Mouse (Mus musculus): ENCODE measurements around the gene Rasgrp2. TPM values are rescaled to one million over a fixed set of nuclear protein-coding genes. Genes with fewer than 3 reads are reported as not detected.

The Rasgrp2 gene
- polyA plus RNA-seq, 1 experiment from 2014 or later, result 24.5 TPM

GRCm38 (mm10) chr19:6448752-6449151 lies 49.6 kb downstream of the Rasgrp2 start:
- WGBS, result 47% methylated on average over 5 of the region's 5 CpGs
- H3K4me3 ChIP-seq, result no peak overlapping the region
- H3K36me3 ChIP-seq, result no peaks in the 10 kb centered on the region
- ATAC-seq (ENCODE audit: insufficient number of reproducible peaks, insufficient read depth, low FRiP score, low TSS enrichment), result no peak
- no peak overlapping the region for H3K27ac ChIP-seq
- no peak overlapping the region for H3K9ac ChIP-seq
- H3K27me3 ChIP-seq, result peaks cover 4% of the 10 kb centered on the region; the same call in 1 of the 2 replicates
- no peaks in the 10 kb centered on the region for H3K9me3 ChIP-seq
- no peak overlapping the region for H3K4me2 ChIP-seq (replicated peaks)
- peaks cover 16% of the 10 kb centered on the region for H3K4me1 ChIP-seq

- no peak for ATAC-seq (ENCODE audit: insufficient number of reproducible peaks, insufficient read depth, low FRiP score, low TSS enrichment)
- Histone ChIP-seq H3K9me3 (no peaks in the 10 kb centered on the region), H3K4me2 (replicated peaks) (no peak overlapping the region), H3K4me1 (peaks cover 16% of the 10 kb centered on the region), H3K9ac (no peak overlapping the region), H3K4me3 (no peak overlapping the region), H3K27me3 (peaks cover 4% of the 10 kb centered on the region; the same call in 1 of the 2 replicates), H3K36me3 (no peaks in the 10 kb centered on the region), H3K27ac (no peak overlapping the region)
- WGBS, result 68% methylated on average over 7 of the region's 7 CpGs
These were observed 50.7 kb downstream of the Rasgrp2 start for GRCm38 (mm10) chr19:6449841-6450240.

- no peak for ATAC-seq (ENCODE audit: insufficient number of reproducible peaks, insufficient read depth, low FRiP score, low TSS enrichment)
- Histone ChIP-seq H3K9ac (no peak overlapping the region), H3K4me3 (no peak overlapping the region), H3K36me3 (no peaks in the 10 kb centered on the region), H3K27ac (0 out of 2 replicates have a peak overlapping the region, but pooled peaks have one; percentile 26), H3K4me2 (replicated peaks) (no peak overlapping the region), H3K27me3 (peaks cover 8% of the 10 kb centered on the region; the same call in 1 of the 2 replicates), H3K9me3 (no peaks in the 10 kb centered on the region), H3K4me1 (peaks cover 5% of the 10 kb centered on the region; the same call in 1 of the 2 replicates)
- 13% methylated on average over 6 of the region's 6 CpGs for WGBS
These were observed 52.9 kb downstream of the Rasgrp2 start for GRCm38 (mm10) chr19:6452030-6452494.

GRCm38 (mm10) chr19:6452672-6453310 lies 53.7 kb downstream of the Rasgrp2 start:
- WGBS, result 50% methylated on average over 9 of the region's 9 CpGs

GRCm38 (mm10) chr19:6453349-6453748 lies 54.2 kb downstream of the Rasgrp2 start:
- ATAC-seq (ENCODE audit: insufficient number of reproducible peaks, insufficient read depth, low FRiP score, low TSS enrichment), result no peak
- no peaks in the 10 kb centered on the region for H3K36me3 ChIP-seq
- no peak overlapping the region for H3K9ac ChIP-seq
- no peaks in the 10 kb centered on the region for H3K9me3 ChIP-seq
- H3K27ac ChIP-seq, result no peak overlapping the region
- no peak overlapping the region for H3K4me2 ChIP-seq (replicated peaks)
- 76% methylated on average over 8 of the region's 8 CpGs for WGBS
- H3K4me1 ChIP-seq, result peaks cover 5% of the 10 kb centered on the region; the same call in 1 of the 2 replicates
- H3K27me3 ChIP-seq, result peaks cover 8% of the 10 kb centered on the region; the same call in 1 of the 2 replicates
- H3K4me3 ChIP-seq, result no peak overlapping the region

More at GRCm38 (mm10) chr19:6452672-6453310, 53.7 kb downstream of the Rasgrp2 start:
- ATAC-seq (ENCODE audit: insufficient number of reproducible peaks, insufficient read depth, low FRiP score, low TSS enrichment), result no peak
- no peak overlapping the region for H3K4me3 ChIP-seq
- H3K4me2 ChIP-seq (replicated peaks), result no peak overlapping the region
- H3K36me3 ChIP-seq, result no peaks in the 10 kb centered on the region
- H3K9ac ChIP-seq, result no peak overlapping the region
- no peaks in the 10 kb centered on the region for H3K9me3 ChIP-seq
- H3K27me3 ChIP-seq, result peaks cover 8% of the 10 kb centered on the region; the same call in 1 of the 2 replicates
- peaks cover 5% of the 10 kb centered on the region; the same call in 1 of the 2 replicates for H3K4me1 ChIP-seq
- H3K27ac ChIP-seq, result no peak overlapping the region

- no peaks in the 10 kb centered on the region for H3K9me3 ChIP-seq
- H3K27ac ChIP-seq, result no peak overlapping the region
- H3K4me2 ChIP-seq (replicated peaks), result no peak overlapping the region
- no peak overlapping the region for H3K4me3 ChIP-seq
- H3K36me3 ChIP-seq, result no peaks in the 10 kb centered on the region
- peak overlapping the region; percentile 17; the same call in 1 of the 2 replicates for H3K9ac ChIP-seq
- no peak for ATAC-seq (ENCODE audit: insufficient number of reproducible peaks, insufficient read depth, low FRiP score, low TSS enrichment)
- WGBS, result 65% methylated on average over 10 of the region's 10 CpGs
- peaks cover 4% of the 10 kb centered on the region; the same call in 1 of the 2 replicates for H3K27me3 ChIP-seq
- peaks cover 5% of the 10 kb centered on the region; the same call in 1 of the 2 replicates for H3K4me1 ChIP-seq
These were observed 55.0 kb downstream of the Rasgrp2 start for GRCm38 (mm10) chr19:6454041-6454720.

- 83% methylated on average over 6 of the region's 6 CpGs for WGBS
- no peak overlapping the region for H3K9ac ChIP-seq
- peaks cover 6% of the 10 kb centered on the region; the same call in 1 of the 2 replicates for H3K27me3 ChIP-seq
These were observed 60.4 kb downstream of the Rasgrp2 start for GRCm38 (mm10) chr19:6459504-6459903.

GRCm38 (mm10) chr19:6462841-6463240 lies 63.7 kb downstream of the Rasgrp2 start:
- no peak overlapping the region for H3K4me3 ChIP-seq

More at GRCm38 (mm10) chr19:6459504-6459903, 60.4 kb downstream of the Rasgrp2 start:
- H3K27ac ChIP-seq, result no peak overlapping the region
- H3K4me3 ChIP-seq, result no peak overlapping the region
- no peaks in the 10 kb centered on the region for H3K9me3 ChIP-seq
- ATAC-seq (ENCODE audit: insufficient number of reproducible peaks, insufficient read depth, low FRiP score, low TSS enrichment), result no peak
- no peak overlapping the region for H3K4me2 ChIP-seq (replicated peaks)
- peaks cover 4% of the 10 kb centered on the region; the same call in 1 of the 2 replicates for H3K4me1 ChIP-seq
- no peaks in the 10 kb centered on the region for H3K36me3 ChIP-seq

GRCm38 (mm10) chr19:6464306-6465071 lies 65.3 kb downstream of the Rasgrp2 start:
- no peak overlapping the region for H3K4me2 ChIP-seq (replicated peaks)
- WGBS, result 48% methylated on average over 10 of the region's 10 CpGs
- no peak overlapping the region for H3K4me3 ChIP-seq
- no peak for ATAC-seq (ENCODE audit: insufficient number of reproducible peaks, insufficient read depth, low FRiP score, low TSS enrichment)
- no peaks in the 10 kb centered on the region for H3K9me3 ChIP-seq
- H3K4me1 ChIP-seq, result peaks cover 16% of the 10 kb centered on the region; the same call in 1 of the 2 replicates
- no peak overlapping the region; the same call in 1 of the 2 replicates for H3K9ac ChIP-seq
- H3K36me3 ChIP-seq, result no peaks in the 10 kb centered on the region
- H3K27me3 ChIP-seq, result 0 out of 2 replicates have a peak, but pooled peaks cover 7% of the 10 kb centered on the region
- 0 out of 2 replicates have a peak overlapping the region, but pooled peaks have one; percentile 17 for H3K27ac ChIP-seq

More at GRCm38 (mm10) chr19:6462841-6463240, 63.7 kb downstream of the Rasgrp2 start:
- Histone ChIP-seq H3K4me2 (replicated peaks) (no peak overlapping the region), H3K9me3 (no peaks in the 10 kb centered on the region), H3K4me1 (peaks cover 12% of the 10 kb centered on the region; the same call in 1 of the 2 replicates), H3K36me3 (no peaks in the 10 kb centered on the region), H3K27me3 (0 out of 2 replicates have a peak, but pooled peaks cover 7% of the 10 kb centered on the region), H3K9ac (no peak overlapping the region), H3K27ac (no peak overlapping the region)
- WGBS, result 49% methylated on average over 6 of the region's 6 CpGs
- no peak for ATAC-seq (ENCODE audit: insufficient number of reproducible peaks, insufficient read depth, low FRiP score, low TSS enrichment)
